16 mouse cellular contexts compared by ENCODE assay signal in genomic region chr15:36419943-36420480, GRCm38 (mm10).
A peak's percentile ranks its signal among the peaks of the same experiment; 100 is the strongest.
DNase-seq lines count a peak whose midpoint lies in the region; ATAC-seq and TF ChIP-seq lines count a peak whose summit lies in the region.
"Had no signal": no experiment of that assay in that cellular context is flagged by ENCODE, and none has a peak within 500 bp of the region (broad histone marks: within the 10 kb centered on the region; RNA-seq: fewer than 3 reads in every experiment).

No protein-coding gene starts in this region.

- DNase-seq in kidney, adult 18-20 months: peak; percentile 18
- no peak for DNase-seq in kidney, postnatal 4 days
- DNase-seq in testis, postnatal 14 days (ENCODE audit: low spot score): no peak
- DNase-seq in stomach, postnatal 0 days (ENCODE audit: low spot score): peak; percentile 21
- no peak for DNase-seq in left cerebral cortex, adult 18-20 months (ENCODE audit: low spot score in 2 of 2)
- DNase-seq: cerebellum, adult 18-20 months; cerebellum, postnatal 36 days; gastrocnemius, postnatal 10 days; layer of hippocampus, postnatal 36 days; right cerebral cortex, postnatal 25 days had no signal

- no peak overlapping the region for H3K4me2 ChIP-seq in lung, embryonic 15.5 days
- no peak overlapping the region for H3K4me2 ChIP-seq in stomach, postnatal 0 days (replicated peaks; ENCODE audit: low read depth)
- H3K4me2 ChIP-seq: forebrain, embryonic 12.5 days; hindbrain, embryonic 13.5 days had no signal

- H3K9ac ChIP-seq in lung, embryonic 15.5 days: no peak overlapping the region
- H3K9ac ChIP-seq in stomach, postnatal 0 days (ENCODE audit: low read length): no peak overlapping the region
- H3K9ac ChIP-seq: forebrain, embryonic 12.5 days; hindbrain, embryonic 13.5 days had no signal

- no peak for TF ChIP-seq CTCF in testis, adult 2 months (IDR thresholded peaks at IDR 0.05; ENCODE audit: control insufficient read depth, insufficient read depth, insufficient replicate concordance, low read depth, low read length)
- TF ChIP-seq CTCF in stomach, postnatal 0 days (IDR thresholded peaks at IDR 0.05; ENCODE audit: low read depth): no peak

- ATAC-seq in lung, embryonic 15.5 days (ENCODE audit: borderline replicate concordance, extremely low read depth, low FRiP score, low TSS enrichment): no peak
- ATAC-seq in stomach, postnatal 0 days (ENCODE audit: low FRiP score, low TSS enrichment): no peak
- ATAC-seq: inflammation-experienced regulatory T-cells, adult 6 months had no signal

- H3K27me3 ChIP-seq in testis, adult 2 months (ENCODE audit: control insufficient read depth, insufficient read depth, low read length): no peaks in the 10 kb centered on the region
- H3K27me3 ChIP-seq in lung, embryonic 15.5 days: no peaks in the 10 kb centered on the region
- no peaks in the 10 kb centered on the region for H3K27me3 ChIP-seq in stomach, postnatal 0 days (ENCODE audit: control insufficient read depth, insufficient read depth, low read length)
- H3K27me3 ChIP-seq: forebrain, embryonic 12.5 days; hindbrain, embryonic 13.5 days had no signal

- no peaks in the 10 kb centered on the region for H3K9me3 ChIP-seq in lung, embryonic 15.5 days
- H3K9me3 ChIP-seq in stomach, postnatal 0 days (ENCODE audit: control insufficient read depth, low read length): no peaks in the 10 kb centered on the region
- H3K9me3 ChIP-seq: forebrain, embryonic 12.5 days; hindbrain, embryonic 13.5 days had no signal

- peaks cover 7% of the 10 kb centered on the region for H3K4me1 ChIP-seq in testis, adult 2 months (ENCODE audit: control insufficient read depth, insufficient read depth, low read length)
- H3K4me1 ChIP-seq in lung, embryonic 15.5 days: peaks cover 16% of the 10 kb centered on the region
- H3K4me1 ChIP-seq in stomach, postnatal 0 days (replicated peaks; ENCODE audit: control insufficient read depth, insufficient read depth): no peaks in the 10 kb centered on the region; the same call in 1 of the 2 replicates
- H3K4me1 ChIP-seq: forebrain, embryonic 12.5 days; hindbrain, embryonic 13.5 days had no signal

- TF ChIP-seq POLR2A in testis, adult 2 months (IDR thresholded peaks at IDR 0.05; ENCODE audit: control insufficient read depth, low read depth, low read length): no peak

- H3K36me3 ChIP-seq in testis, adult 2 months (ENCODE audit: control insufficient read depth, insufficient read depth, low read length): no peaks in the 10 kb centered on the region
- no peaks in the 10 kb centered on the region for H3K36me3 ChIP-seq in lung, embryonic 15.5 days
- no peaks in the 10 kb centered on the region for H3K36me3 ChIP-seq in stomach, postnatal 0 days (ENCODE audit: control insufficient read depth, insufficient read depth, low read length)
- H3K36me3 ChIP-seq: forebrain, embryonic 12.5 days; hindbrain, embryonic 13.5 days had no signal

- no peak for TF ChIP-seq EP300 in stomach, postnatal 0 days (optimal IDR thresholded peaks at IDR 0.05)

- peak overlapping the region; percentile 48 for H3K27ac ChIP-seq in testis, adult 2 months (ENCODE audit: control insufficient read depth, insufficient read depth, low read depth, low read length)
- peak overlapping the region; percentile 7; the same call in 1 of the 2 replicates for H3K27ac ChIP-seq in lung, embryonic 15.5 days
- H3K27ac ChIP-seq in stomach, postnatal 0 days (replicated peaks): no peak overlapping the region
- H3K27ac ChIP-seq: forebrain, embryonic 12.5 days; heart, adult 2 months; hindbrain, embryonic 13.5 days had no signal

- H3K4me3 ChIP-seq in testis, adult 2 months (ENCODE audit: control insufficient read depth, low read depth, low read length): no peak overlapping the region
- H3K4me3 ChIP-seq in lung, embryonic 15.5 days: no peak overlapping the region
- H3K4me3 ChIP-seq in stomach, postnatal 0 days (ENCODE audit: low read depth, low read length): no peak overlapping the region
- H3K4me3 ChIP-seq: forebrain, embryonic 12.5 days; heart, adult 2 months; hindbrain, embryonic 13.5 days had no signal

- 60% methylated on average over 7 of the region's 7 CpGs for WGBS in lung, embryonic 15.5 days
- 67% methylated on average over 7 of the region's 7 CpGs for WGBS in stomach, postnatal 0 days

Comparison
In these comparisons a context has a peak if more than half of its experiments do, and no peak if none do; other contexts are left out.
1. DNase-seq: peak in kidney, adult 18-20 months (single experiment) and stomach, postnatal 0 days (single experiment); none in kidney, postnatal 4 days (0 of 2), testis, postnatal 14 days (single experiment) and left cerebral cortex, adult 18-20 months (0 of 2).